Mouse (Mus musculus) midbrain, embryonic 15.5 days (tissue): ENCODE measurements around the gene Ccdc54. TPM values are rescaled to one million over a fixed set of nuclear protein-coding genes. Genes with fewer than 3 reads are reported as not detected.

Experiments used
- ATAC-seq: fragments of 200-750 bp; cut with Nextera tagmentation; replicated peaks from 2 replicates; pipeline ENCODE4 v1.8.0; 2017; ENCODE audit warnings: moderate TSS enrichment
- H3K27ac ChIP-seq: fragments of 300-500 bp; sonication (generic); 2 replicates; pipeline ENCODE4 v1.5.1; 2015; ENCODE audit warnings: mild to moderate bottlenecking, inconsistent platforms
- H3K27me3 ChIP-seq: fragments of 300-500 bp; sonication (generic); replicated peaks from 2 replicates; pipeline ENCODE4 v1.6.1; 2015; ENCODE audit warnings: inconsistent platforms
- H3K36me3 ChIP-seq: fragments of 300-500 bp; sonication (generic); replicated peaks from 2 replicates; pipeline ENCODE4 v1.6.1; 2015; ENCODE audit warnings: inconsistent platforms
- H3K4me1 ChIP-seq: fragments of 300-500 bp; sonication (generic); 2 replicates; pipeline ENCODE4 v1.6.1; 2015; ENCODE audit warnings: inconsistent platforms
- H3K4me2 ChIP-seq: fragments of 300-500 bp; sonication (generic); 2 replicates; pipeline ENCODE4 v1.6.1; 2015; ENCODE audit warnings: inconsistent platforms, mild to moderate bottlenecking, moderate library complexity
- H3K4me3 ChIP-seq: fragments of 300-500 bp; sonication (generic); 2 replicates; pipeline ENCODE4 v1.5.1; 2015; ENCODE audit warnings: mild to moderate bottlenecking, inconsistent platforms
- H3K9ac ChIP-seq: fragments of 300-500 bp; sonication (generic); 2 replicates; pipeline ENCODE4 v1.6.1; 2015; ENCODE audit warnings: mild to moderate bottlenecking, inconsistent platforms
- H3K9me3 ChIP-seq: fragments of 300-500 bp; sonication (generic); 2 replicates; pipeline ENCODE4 v1.6.1; 2016; ENCODE audit warnings: inconsistent platforms
- WGBS: fragments of 180-500 bp; shearing (Covaris S2); methylation state at CpG from one replicate; pipeline ENCODE4 v1.1.7; 2015; ENCODE audit warnings: mixed read lengths; 5-methylcytosine and 5-hydroxymethylcytosine counted together
- polyA plus RNA-seq: library from polyadenylated mRNA; unstranded; fragments of >200 nt; fragmentation: Nextera tagmentation; extraction: Ambion mirVana; gene quantifications from 2 replicates; pipeline ENCODE4 v1.2.1, GENCODE M21; 2015

Gene Ccdc54
- polyA plus RNA-seq, 1 experiment from 2014 or later: not detected

- 86% methylated on average over 11 of the region's 11 CpGs for WGBS
- Histone ChIP-seq H3K4me2 (no peak overlapping the region), H3K4me3 (no peak overlapping the region), H3K9ac (no peak overlapping the region), H3K36me3 (no peaks in the 10 kb centered on the region), H3K27ac (no peak overlapping the region), H3K27me3 (no peaks in the 10 kb centered on the region), H3K9me3 (no peaks in the 10 kb centered on the region), H3K4me1 (no peaks in the 10 kb centered on the region)
- no peak for ATAC-seq
Observed at GRCm38 (mm10) chr16:50589574-50590151, 1.3 kb downstream of the Ccdc54 start.

- ATAC-seq: no peak
- no peak overlapping the region for H3K27ac ChIP-seq
- no peaks in the 10 kb centered on the region for H3K36me3 ChIP-seq
- H3K9me3 ChIP-seq: no peaks in the 10 kb centered on the region
- H3K4me2 ChIP-seq: no peak overlapping the region
- no peaks in the 10 kb centered on the region for H3K4me1 ChIP-seq
- WGBS: 88% methylated on average over 1 of the region's 1 CpGs
- H3K4me3 ChIP-seq: no peak overlapping the region
- H3K9ac ChIP-seq: no peak overlapping the region
- no peaks in the 10 kb centered on the region for H3K27me3 ChIP-seq
Observed at GRCm38 (mm10) chr16:50588191-50588590, 2.8 kb downstream of the Ccdc54 start.

GRCm38 (mm10) chr16:50587139-50587538 is 3.8 kb downstream of the Ccdc54 start:
- Histone ChIP-seq H3K4me2 (no peak overlapping the region), H3K27ac (no peak overlapping the region), H3K9ac (no peak overlapping the region), H3K36me3 (no peaks in the 10 kb centered on the region), H3K27me3 (no peaks in the 10 kb centered on the region), H3K4me3 (no peak overlapping the region), H3K9me3 (no peaks in the 10 kb centered on the region), H3K4me1 (no peaks in the 10 kb centered on the region)
- no peak for ATAC-seq
- 89% methylated on average over 7 of the region's 7 CpGs for WGBS

- no peaks in the 10 kb centered on the region for H3K4me1 ChIP-seq
- H3K4me3 ChIP-seq: no peak overlapping the region
- H3K4me2 ChIP-seq: no peak overlapping the region
- no peaks in the 10 kb centered on the region for H3K36me3 ChIP-seq
- H3K9me3 ChIP-seq: no peaks in the 10 kb centered on the region
- no peaks in the 10 kb centered on the region for H3K27me3 ChIP-seq
- H3K9ac ChIP-seq: no peak overlapping the region
- no peak for ATAC-seq
- WGBS: 77% methylated on average over 6 of the region's 6 CpGs
- H3K27ac ChIP-seq: no peak overlapping the region
Observed at GRCm38 (mm10) chr16:50578361-50578760, 12.6 kb downstream of the Ccdc54 start.

GRCm38 (mm10) chr16:50572557-50572956 is 18.4 kb downstream of the Ccdc54 start:
- no peak overlapping the region for H3K4me3 ChIP-seq
- no peak for ATAC-seq
- 81% methylated on average over 13 of the region's 13 CpGs for WGBS
- H3K36me3 ChIP-seq: no peaks in the 10 kb centered on the region
- no peaks in the 10 kb centered on the region for H3K9me3 ChIP-seq
- H3K27ac ChIP-seq: no peak overlapping the region
- H3K4me1 ChIP-seq: no peaks in the 10 kb centered on the region
- H3K4me2 ChIP-seq: no peak overlapping the region
- no peaks in the 10 kb centered on the region for H3K27me3 ChIP-seq
- no peak overlapping the region for H3K9ac ChIP-seq

- no peak for ATAC-seq
- no peaks in the 10 kb centered on the region for H3K27me3 ChIP-seq
- H3K4me2 ChIP-seq: no peak overlapping the region
- H3K9ac ChIP-seq: no peak overlapping the region
- H3K4me1 ChIP-seq: no peaks in the 10 kb centered on the region
- H3K4me3 ChIP-seq: no peak overlapping the region
- no peak overlapping the region for H3K27ac ChIP-seq
- H3K9me3 ChIP-seq: no peaks in the 10 kb centered on the region
- no peaks in the 10 kb centered on the region for H3K36me3 ChIP-seq
- whole genome bisulfite sequencing: 85% methylated on average over 6 of the region's 6 CpGs
Observed at GRCm38 (mm10) chr16:50559163-50559771, 31.7 kb downstream of the Ccdc54 start.

- Histone ChIP-seq H3K4me2 (no peak overlapping the region), H3K9ac (no peak overlapping the region), H3K27me3 (no peaks in the 10 kb centered on the region), H3K9me3 (no peaks in the 10 kb centered on the region), H3K36me3 (no peaks in the 10 kb centered on the region), H3K4me3 (no peak overlapping the region), H3K4me1 (no peaks in the 10 kb centered on the region), H3K27ac (no peak overlapping the region)
- 64% methylated on average over 2 of the region's 2 CpGs for WGBS
- no peak for ATAC-seq
Observed at GRCm38 (mm10) chr16:50553828-50554227, 37.1 kb downstream of the Ccdc54 start.

GRCm38 (mm10) chr16:50551871-50552528 is 39.0 kb downstream of the Ccdc54 start:
- Histone ChIP-seq H3K36me3 (no peaks in the 10 kb centered on the region), H3K4me1 (no peaks in the 10 kb centered on the region), H3K27me3 (no peaks in the 10 kb centered on the region), H3K27ac (no peak overlapping the region), H3K9me3 (no peaks in the 10 kb centered on the region), H3K9ac (no peak overlapping the region), H3K4me2 (no peak overlapping the region), H3K4me3 (no peak overlapping the region)
- WGBS: 91% methylated on average over 7 of the region's 7 CpGs
- no peak for ATAC-seq

- 95% methylated on average over 5 of the region's 5 CpGs for WGBS
- no peak overlapping the region for H3K4me3 ChIP-seq
- no peak for ATAC-seq
- H3K9me3 ChIP-seq: no peaks in the 10 kb centered on the region
- H3K9ac ChIP-seq: no peak overlapping the region
- H3K4me1 ChIP-seq: no peaks in the 10 kb centered on the region
- H3K4me2 ChIP-seq: no peak overlapping the region
- no peaks in the 10 kb centered on the region for H3K36me3 ChIP-seq
- no peaks in the 10 kb centered on the region for H3K27me3 ChIP-seq
- H3K27ac ChIP-seq: no peak overlapping the region
Observed at GRCm38 (mm10) chr16:50550927-50551326, 40.0 kb downstream of the Ccdc54 start.

GRCm38 (mm10) chr16:50542554-50543333 is 48.2 kb downstream of the Ccdc54 start:
- Histone ChIP-seq H3K9me3 (no peaks in the 10 kb centered on the region), H3K4me1 (no peaks in the 10 kb centered on the region), H3K27ac (no peak overlapping the region), H3K9ac (no peak overlapping the region), H3K27me3 (no peaks in the 10 kb centered on the region), H3K36me3 (no peaks in the 10 kb centered on the region), H3K4me3 (no peak overlapping the region), H3K4me2 (no peak overlapping the region)
- WGBS: 73% methylated on average over 5 of the region's 5 CpGs
- peak; percentile 90 for ATAC-seq
